Mouse (Mus musculus): ENCODE results near the gene Crebrf. TPM values are rescaled to one million over a fixed set of nuclear protein-coding genes. Genes with fewer than 3 reads are reported as not detected.

Crebrf gene
- polyA plus RNA-seq, 1 experiment from 2014 or later = 1.8 TPM

DNA sequence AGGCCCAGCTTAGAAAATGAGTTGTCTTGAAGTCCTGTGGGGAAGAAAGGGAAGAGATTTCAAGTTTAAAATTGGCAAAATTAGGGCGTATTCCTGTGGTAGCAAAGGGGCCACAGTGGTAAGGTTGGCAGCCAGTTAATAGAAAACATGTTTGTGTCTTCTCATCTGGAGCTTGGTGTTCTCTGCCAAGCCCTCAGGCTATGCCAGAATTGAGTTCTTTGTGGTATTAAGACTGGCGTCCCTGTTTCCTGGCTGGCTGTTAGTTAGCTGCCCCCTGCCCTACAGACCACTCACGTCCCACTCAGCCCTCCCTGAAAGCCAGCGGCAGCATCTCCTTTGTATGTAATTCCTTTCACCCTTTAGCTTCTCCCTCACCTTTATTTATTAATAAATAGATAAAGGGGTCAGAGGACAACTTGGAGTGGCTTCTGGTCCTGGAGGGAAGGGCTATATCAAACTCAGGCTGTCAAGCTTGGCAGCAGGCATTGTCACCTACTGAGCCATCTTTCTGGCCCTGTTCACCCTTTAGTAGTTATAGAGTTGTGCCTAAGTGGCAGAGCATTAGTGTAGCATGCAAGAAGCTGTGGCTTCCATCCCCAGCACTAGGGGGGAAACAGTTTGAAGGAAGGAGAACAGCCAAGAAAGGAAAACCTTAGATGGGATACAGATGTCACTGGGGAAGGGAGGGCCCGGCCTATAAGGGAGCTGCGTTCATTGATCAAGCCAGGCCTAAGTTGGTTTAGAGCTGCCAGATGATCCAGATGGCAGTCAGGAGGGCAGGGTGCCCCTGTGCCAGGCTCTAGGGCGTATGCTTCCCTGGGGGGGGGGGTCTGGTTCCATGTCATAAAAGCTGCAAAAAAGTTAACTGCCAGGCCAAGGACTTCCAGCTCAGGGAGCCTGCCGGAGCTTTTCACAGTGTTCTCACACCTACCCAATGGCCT lies 26.4 kb upstream of the Crebrf start:
- 85% methylated on average over 8 of the region's 8 CpGs for WGBS
- no peaks in the 10 kb centered on the region for H3K9me3 ChIP-seq (ENCODE audit: control insufficient read depth, low read length)
- H3K9ac ChIP-seq (ENCODE audit: low read depth, low read length) = no peak overlapping the region
- no peak for DNase-seq (ENCODE audit: low spot score)
- ATAC-seq (replicated peaks; ENCODE audit: low FRiP score) = no peak
- H3K36me3 ChIP-seq (ENCODE audit: control insufficient read depth, insufficient read depth, low read length) = peaks cover 12% of the 10 kb centered on the region; the same call in 1 of the 2 replicates
- H3K4me1 ChIP-seq (replicated peaks; ENCODE audit: control insufficient read depth, insufficient read depth, low read length) = peaks cover 10% of the 10 kb centered on the region
- H3K27ac ChIP-seq (ENCODE audit: low read depth, low read length) = no peak overlapping the region; the same call in 1 of the 2 replicates
- no peak overlapping the region for H3K4me3 ChIP-seq (ENCODE audit: low read depth, low read length)
- no peak overlapping the region for H3K4me2 ChIP-seq
- H3K27me3 ChIP-seq (replicated peaks; ENCODE audit: control insufficient read depth, insufficient read depth, low read length) = no peaks in the 10 kb centered on the region

DNA sequence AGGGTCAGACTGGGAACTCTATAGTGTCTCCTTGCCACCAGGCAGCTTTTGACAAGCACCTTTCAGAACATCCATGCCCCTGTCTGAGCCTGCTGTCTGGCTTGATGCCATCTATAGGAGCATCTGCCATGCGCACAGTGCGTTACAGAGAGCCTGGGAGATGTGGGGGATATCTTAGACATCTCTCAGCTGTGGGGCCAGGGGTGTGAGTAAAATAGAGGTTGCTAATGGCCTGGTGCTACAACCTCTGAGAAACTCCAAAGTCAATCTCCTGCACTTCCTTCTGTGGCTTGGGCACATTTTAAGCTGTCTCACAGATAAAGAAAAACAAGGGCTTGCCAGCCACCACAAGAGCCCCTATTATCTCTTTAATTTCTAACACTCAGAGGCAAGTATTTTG lies 25.6 kb upstream of the Crebrf start:
- Histone ChIP-seq H3K9me3 (ENCODE audit: control insufficient read depth, low read length) (no peaks in the 10 kb centered on the region), H3K9ac (ENCODE audit: low read depth, low read length) (no peak overlapping the region), H3K36me3 (ENCODE audit: control insufficient read depth, insufficient read depth, low read length) (peaks cover 6% of the 10 kb centered on the region; the same call in 1 of the 2 replicates), H3K4me3 (ENCODE audit: low read depth, low read length) (no peak overlapping the region), H3K27ac (ENCODE audit: low read depth, low read length) (no peak overlapping the region), H3K4me1 (replicated peaks; ENCODE audit: control insufficient read depth, insufficient read depth, low read length) (peaks cover 10% of the 10 kb centered on the region), H3K4me2 (no peak overlapping the region), H3K27me3 (replicated peaks; ENCODE audit: control insufficient read depth, insufficient read depth, low read length) (no peaks in the 10 kb centered on the region)
- ATAC-seq (replicated peaks; ENCODE audit: low FRiP score) (no peak), DNase-seq (ENCODE audit: low spot score) (no peak)
- 73% methylated on average over 2 of the region's 2 CpGs for WGBS

GRCm38 (mm10) chr17:26690236-26690635 lies 25.2 kb upstream of the Crebrf start:
- no peak overlapping the region for H3K9ac ChIP-seq (ENCODE audit: low read depth, low read length)
- H3K4me1 ChIP-seq (replicated peaks; ENCODE audit: control insufficient read depth, insufficient read depth, low read length) = peaks cover 10% of the 10 kb centered on the region
- no peaks in the 10 kb centered on the region for H3K27me3 ChIP-seq (replicated peaks; ENCODE audit: control insufficient read depth, insufficient read depth, low read length)
- WGBS = 87% methylated on average over 5 of the region's 5 CpGs
- no peak overlapping the region for H3K4me2 ChIP-seq
- ATAC-seq (replicated peaks; ENCODE audit: low FRiP score) (no peak), DNase-seq (ENCODE audit: low spot score) (no peak)
- H3K36me3 ChIP-seq (ENCODE audit: control insufficient read depth, insufficient read depth, low read length) = peaks cover 5% of the 10 kb centered on the region; the same call in 1 of the 2 replicates
- no peaks in the 10 kb centered on the region for H3K9me3 ChIP-seq (ENCODE audit: control insufficient read depth, low read length)
- no peak overlapping the region for H3K4me3 ChIP-seq (ENCODE audit: low read depth, low read length)
- no peak overlapping the region for H3K27ac ChIP-seq (ENCODE audit: low read depth, low read length)

GRCm38 (mm10) chr17:26691110-26691509 lies 24.3 kb upstream of the Crebrf start:
- no peak overlapping the region for H3K27ac ChIP-seq (ENCODE audit: low read depth, low read length)
- WGBS = 86% methylated on average over 7 of the region's 7 CpGs
- H3K4me2 ChIP-seq = no peak overlapping the region
- DNase-seq (ENCODE audit: low spot score) (no peak), ATAC-seq (replicated peaks; ENCODE audit: low FRiP score) (no peak)
- peaks cover 10% of the 10 kb centered on the region for H3K4me1 ChIP-seq (replicated peaks; ENCODE audit: control insufficient read depth, insufficient read depth, low read length)
- peaks cover 3% of the 10 kb centered on the region; the same call in 1 of the 2 replicates for H3K36me3 ChIP-seq (ENCODE audit: control insufficient read depth, insufficient read depth, low read length)
- no peak overlapping the region for H3K4me3 ChIP-seq (ENCODE audit: low read depth, low read length)
- no peaks in the 10 kb centered on the region for H3K9me3 ChIP-seq (ENCODE audit: control insufficient read depth, low read length)
- H3K27me3 ChIP-seq (replicated peaks; ENCODE audit: control insufficient read depth, insufficient read depth, low read length) = no peaks in the 10 kb centered on the region
- no peak overlapping the region for H3K9ac ChIP-seq (ENCODE audit: low read depth, low read length)

DNA sequence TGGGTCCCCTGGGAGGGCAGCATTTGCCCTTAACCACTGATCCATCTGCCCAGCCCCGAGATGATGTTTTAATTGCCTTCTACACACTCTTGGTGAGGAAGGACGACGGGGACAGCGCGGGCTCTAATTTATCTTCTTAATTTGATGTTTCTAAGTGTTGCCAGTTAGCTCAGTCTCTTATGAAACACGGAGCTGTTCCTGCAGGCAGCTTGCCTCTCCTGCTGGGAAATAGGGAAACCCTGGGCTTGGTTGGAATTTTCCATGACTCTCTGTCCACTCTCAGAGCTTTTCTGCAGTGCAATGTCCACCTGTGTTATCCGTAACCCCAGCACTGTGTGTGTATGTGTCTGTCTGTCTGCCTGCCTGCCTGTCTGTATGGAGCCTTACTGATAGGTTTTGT lies 22.0 kb upstream of the Crebrf start:
- DNase-seq (ENCODE audit: low spot score) = no peak
- no peaks in the 10 kb centered on the region for H3K9me3 ChIP-seq (ENCODE audit: control insufficient read depth, low read length)
- H3K27me3 ChIP-seq (replicated peaks; ENCODE audit: control insufficient read depth, insufficient read depth, low read length) = no peaks in the 10 kb centered on the region
- H3K36me3 ChIP-seq (ENCODE audit: control insufficient read depth, insufficient read depth, low read length) = peaks cover 3% of the 10 kb centered on the region; the same call in 1 of the 2 replicates
- H3K4me1 ChIP-seq (replicated peaks; ENCODE audit: control insufficient read depth, insufficient read depth, low read length) = peaks cover 10% of the 10 kb centered on the region
- no peak overlapping the region for H3K27ac ChIP-seq (ENCODE audit: low read depth, low read length)
- no peak overlapping the region for H3K4me3 ChIP-seq (ENCODE audit: low read depth, low read length)
- 86% methylated on average over 7 of the region's 7 CpGs for WGBS
- H3K9ac ChIP-seq (ENCODE audit: low read depth, low read length) = no peak overlapping the region
- ATAC-seq (replicated peaks; ENCODE audit: low FRiP score) = no peak
- no peak overlapping the region for H3K4me2 ChIP-seq

GRCm38 (mm10) chr17:26694171-26694570 lies 21.3 kb upstream of the Crebrf start:
- DNase-seq (ENCODE audit: low spot score) (no peak), ATAC-seq (replicated peaks; ENCODE audit: low FRiP score) (no peak)
- Histone ChIP-seq H3K9me3 (ENCODE audit: control insufficient read depth, low read length) (no peaks in the 10 kb centered on the region), H3K27me3 (replicated peaks; ENCODE audit: control insufficient read depth, insufficient read depth, low read length) (no peaks in the 10 kb centered on the region), H3K27ac (ENCODE audit: low read depth, low read length) (no peak overlapping the region), H3K9ac (ENCODE audit: low read depth, low read length) (no peak overlapping the region), H3K4me2 (no peak overlapping the region), H3K36me3 (ENCODE audit: control insufficient read depth, insufficient read depth, low read length) (peaks cover 7% of the 10 kb centered on the region; the same call in 1 of the 2 replicates), H3K4me3 (ENCODE audit: low read depth, low read length) (no peak overlapping the region), H3K4me1 (replicated peaks; ENCODE audit: control insufficient read depth, insufficient read depth, low read length) (peaks cover 7% of the 10 kb centered on the region)
- WGBS = 79% methylated on average over 7 of the region's 7 CpGs

GRCm38 (mm10) chr17:26695193-26695592 lies 20.3 kb upstream of the Crebrf start:
- H3K9ac ChIP-seq (ENCODE audit: low read depth, low read length) = no peak overlapping the region
- no peaks in the 10 kb centered on the region for H3K9me3 ChIP-seq (ENCODE audit: control insufficient read depth, low read length)
- no peaks in the 10 kb centered on the region for H3K27me3 ChIP-seq (replicated peaks; ENCODE audit: control insufficient read depth, insufficient read depth, low read length)
- no peak overlapping the region for H3K4me2 ChIP-seq
- DNase-seq (ENCODE audit: low spot score) = no peak
- H3K27ac ChIP-seq (ENCODE audit: low read depth, low read length) = no peak overlapping the region
- H3K4me3 ChIP-seq (ENCODE audit: low read depth, low read length) = no peak overlapping the region
- H3K36me3 ChIP-seq (ENCODE audit: control insufficient read depth, insufficient read depth, low read length) = peaks cover 13% of the 10 kb centered on the region; the same call in 1 of the 2 replicates
- no peaks in the 10 kb centered on the region; the same call in 1 of the 2 replicates for H3K4me1 ChIP-seq (replicated peaks; ENCODE audit: control insufficient read depth, insufficient read depth, low read length)
- ATAC-seq (replicated peaks; ENCODE audit: low FRiP score) = no peak
- WGBS = 92% methylated on average over 3 of the region's 3 CpGs

DNA sequence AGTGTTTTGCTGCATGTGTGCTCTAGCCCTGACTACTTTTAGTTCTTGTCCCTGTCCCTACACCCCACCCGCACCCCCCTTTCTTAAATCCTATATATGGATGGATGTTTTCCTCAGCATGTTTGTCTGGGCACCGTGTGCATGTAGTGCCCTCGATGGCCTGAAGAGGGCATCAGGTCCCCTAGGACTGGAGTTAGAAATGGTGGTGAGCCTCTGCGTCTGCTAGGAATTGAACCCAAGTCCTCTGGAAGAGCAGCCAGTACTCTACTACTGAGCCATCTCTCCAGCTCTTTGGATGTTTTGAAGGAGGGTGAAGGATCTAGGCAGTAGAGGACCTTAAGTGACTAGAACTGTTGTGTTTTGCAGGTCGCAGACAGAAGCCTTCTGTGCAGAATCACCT lies 16.6 kb upstream of the Crebrf start:
- Histone ChIP-seq H3K9ac (ENCODE audit: low read depth, low read length) (no peak overlapping the region), H3K4me3 (ENCODE audit: low read depth, low read length) (no peak overlapping the region), H3K36me3 (ENCODE audit: control insufficient read depth, insufficient read depth, low read length) (peaks cover 15% of the 10 kb centered on the region; the same call in 1 of the 2 replicates), H3K27me3 (replicated peaks; ENCODE audit: control insufficient read depth, insufficient read depth, low read length) (no peaks in the 10 kb centered on the region), H3K9me3 (ENCODE audit: control insufficient read depth, low read length) (no peaks in the 10 kb centered on the region), H3K27ac (ENCODE audit: low read depth, low read length) (no peak overlapping the region), H3K4me1 (replicated peaks; ENCODE audit: control insufficient read depth, insufficient read depth, low read length) (no peaks in the 10 kb centered on the region), H3K4me2 (no peak overlapping the region)
- ATAC-seq (replicated peaks; ENCODE audit: low FRiP score) = no peak
- DNase-seq (ENCODE audit: low spot score) = no peak
- WGBS = 84% methylated on average over 5 of the region's 5 CpGs
